Mouse (Mus musculus) T-helper 1 cell (primary cell): ENCODE data around the gene Idh3b.

Source experiments
- in situ Hi-C: fragments of 300-600 bp; cut with MboI, MseI; formaldehyde crosslinking; loops from one replicate; pipeline ENCODE4 v1.15.1; 2025; ENCODE audit warnings: high pct_unique_total_duplicates

The Idh3b gene

DNA sequence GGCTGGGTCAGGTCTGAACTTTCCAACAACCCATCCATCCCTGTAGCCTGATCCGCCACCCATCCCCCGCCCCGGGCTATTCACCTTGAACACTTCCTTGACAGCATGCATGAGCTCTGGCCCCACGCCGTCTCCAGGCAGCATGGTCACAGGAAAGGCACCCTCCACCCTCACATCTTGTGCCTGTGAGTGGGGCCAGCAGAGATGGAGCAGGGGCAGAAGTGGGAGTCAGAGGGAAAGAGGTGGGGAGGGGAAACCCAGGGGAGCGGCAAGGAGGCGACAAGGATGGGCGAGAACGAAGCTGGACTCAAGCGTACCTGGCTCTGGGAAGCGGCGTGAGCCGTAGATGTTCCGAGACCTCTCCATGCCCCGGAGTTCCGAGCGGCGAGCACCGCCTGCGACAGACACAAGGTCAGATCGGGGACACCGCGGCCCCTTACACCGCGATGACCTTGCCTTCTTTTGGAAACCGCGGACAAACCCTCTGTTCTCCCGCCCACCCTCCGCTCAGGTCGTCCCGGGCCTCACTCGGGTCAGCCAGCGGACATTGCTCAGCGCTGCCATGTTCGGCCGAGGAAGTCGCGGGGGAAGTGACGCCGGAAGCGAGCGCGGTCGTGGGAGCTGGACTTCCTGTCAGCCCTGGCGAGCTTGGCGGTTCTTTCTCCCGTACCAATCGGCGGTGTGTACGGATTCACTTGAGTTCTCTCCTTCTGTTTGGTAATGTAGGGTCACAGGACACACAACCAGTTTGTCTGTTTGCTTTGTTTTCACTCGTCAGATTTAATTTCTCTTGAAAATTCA lies at the start of gene Idh3b:
Gene Idh3b (minus strand): TSS at position 694 of the 801 bp plus-strand sequence.
- in situ Hi-C loops, result loop anchor here (5.0 to 10.0 kb wide), 3 partner anchors 107 to 371 kb away; partner anchors contain the start of genes Pced1a, Snrpb and Vps16

DNA sequence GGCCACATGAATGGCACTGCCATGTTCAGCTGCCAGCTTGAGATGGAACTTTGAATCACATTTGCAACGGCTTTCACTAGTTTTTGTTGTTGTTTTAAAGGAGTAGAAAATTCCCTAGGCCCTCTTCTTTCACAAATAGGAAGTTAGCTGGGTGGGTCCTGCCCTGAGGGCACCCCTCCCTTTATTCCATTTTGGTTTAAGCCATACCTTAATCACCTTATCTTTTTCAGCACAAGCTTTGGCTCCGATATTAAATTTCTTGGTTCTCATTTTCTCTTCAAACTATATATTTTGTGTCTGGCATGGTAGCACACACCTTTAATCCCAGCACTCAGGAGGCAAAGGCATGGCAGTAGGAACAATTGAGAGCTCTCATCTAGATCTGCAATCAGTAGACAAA lies 45.2 kb upstream of the Idh3b start:
- in situ Hi-C loops, result no loop called here

DNA sequence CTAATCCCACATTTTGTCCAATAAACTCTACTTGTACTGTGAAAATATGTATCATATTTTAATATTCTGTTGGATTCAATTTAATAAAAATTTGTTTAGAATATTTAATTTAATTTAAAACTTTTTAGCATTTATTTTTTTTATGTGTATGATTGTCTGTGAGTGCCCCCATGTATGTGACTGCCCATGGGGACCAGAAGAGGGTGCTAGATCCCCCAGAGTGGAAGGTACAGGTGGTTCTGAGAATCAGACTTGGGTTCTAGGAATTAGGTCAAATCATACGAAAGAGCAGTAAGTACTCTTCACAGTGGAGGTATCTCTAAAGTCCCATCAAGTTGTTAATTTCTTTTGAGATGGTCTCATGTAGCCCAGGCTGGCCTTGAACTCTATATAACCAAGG lies 42.7 kb upstream of the Idh3b start:
- in situ Hi-C loops, result no loop called here

DNA sequence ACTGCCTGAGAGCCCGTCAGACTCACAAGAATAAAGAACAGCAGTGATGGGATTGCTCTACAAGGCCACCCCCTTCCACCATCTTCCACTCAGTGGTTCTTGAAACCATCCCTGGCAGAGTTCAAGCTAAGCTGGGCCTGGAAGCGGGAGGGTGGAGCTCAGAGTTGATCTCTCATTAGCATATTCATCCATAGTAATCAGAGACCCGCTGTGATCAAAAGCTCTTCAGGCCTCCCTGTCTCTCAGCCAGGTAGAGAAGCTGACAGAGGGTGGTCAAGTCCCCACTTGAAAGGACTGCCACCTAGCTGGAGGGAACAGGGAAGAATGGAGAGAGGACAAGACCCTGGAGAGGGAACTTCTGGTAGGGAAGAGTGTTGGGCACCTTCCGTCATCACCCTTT lies 18.7 kb upstream of the Idh3b start:
- in situ Hi-C loops, result no loop called here

DNA sequence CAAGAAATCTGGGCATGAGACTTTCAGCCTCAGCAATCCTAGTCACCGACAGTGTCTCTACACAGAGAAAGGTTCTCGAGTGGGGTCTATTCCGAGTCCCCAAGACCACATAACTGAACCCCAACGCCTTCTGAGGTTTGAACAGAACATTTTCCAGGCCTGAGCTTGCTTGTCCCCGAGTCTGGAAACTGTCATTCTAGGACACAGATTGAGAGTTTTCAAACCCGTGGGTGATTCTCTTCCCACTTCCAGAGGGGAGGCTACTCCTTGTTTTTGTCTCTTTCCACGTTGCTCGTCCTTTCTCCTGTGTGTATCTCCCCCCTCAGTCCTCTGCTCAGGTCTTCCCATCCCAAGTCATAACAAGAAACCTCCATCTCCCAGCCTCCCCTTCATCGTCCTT lies 13.2 kb upstream of the Idh3b start:
- in situ Hi-C loops, result no loop called here

DNA sequence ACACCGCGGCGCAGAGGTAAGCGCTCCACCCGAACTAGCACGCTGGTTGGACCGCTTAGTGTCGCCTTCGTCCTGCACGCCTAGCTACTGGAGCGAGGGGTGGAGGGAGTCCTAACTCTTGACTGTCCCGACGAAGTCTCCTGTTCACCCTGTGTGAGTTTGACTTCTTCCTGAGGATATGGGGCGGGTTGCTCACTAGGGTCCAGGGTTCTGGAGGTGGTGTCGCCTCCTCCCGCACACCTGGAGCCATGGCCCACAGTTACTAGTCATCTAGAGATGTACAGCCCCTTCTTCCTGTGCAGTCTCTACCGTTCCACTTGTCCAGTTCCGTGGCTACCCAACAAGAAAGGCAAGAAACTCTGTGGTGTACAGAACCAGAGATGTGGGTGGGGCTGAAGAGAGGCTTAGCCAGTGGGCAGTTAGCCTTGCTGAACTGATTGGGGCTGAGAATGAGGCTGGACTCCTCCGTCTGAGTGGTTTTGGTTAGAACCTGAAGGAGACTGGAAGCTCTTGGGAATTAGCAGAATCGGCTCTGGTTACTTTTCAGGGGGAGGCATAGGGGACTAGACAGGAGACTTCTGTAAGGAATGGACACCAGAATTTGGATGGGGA lies 11.9 kb upstream of the Idh3b start:
- in situ Hi-C loops, result no loop called here

DNA sequence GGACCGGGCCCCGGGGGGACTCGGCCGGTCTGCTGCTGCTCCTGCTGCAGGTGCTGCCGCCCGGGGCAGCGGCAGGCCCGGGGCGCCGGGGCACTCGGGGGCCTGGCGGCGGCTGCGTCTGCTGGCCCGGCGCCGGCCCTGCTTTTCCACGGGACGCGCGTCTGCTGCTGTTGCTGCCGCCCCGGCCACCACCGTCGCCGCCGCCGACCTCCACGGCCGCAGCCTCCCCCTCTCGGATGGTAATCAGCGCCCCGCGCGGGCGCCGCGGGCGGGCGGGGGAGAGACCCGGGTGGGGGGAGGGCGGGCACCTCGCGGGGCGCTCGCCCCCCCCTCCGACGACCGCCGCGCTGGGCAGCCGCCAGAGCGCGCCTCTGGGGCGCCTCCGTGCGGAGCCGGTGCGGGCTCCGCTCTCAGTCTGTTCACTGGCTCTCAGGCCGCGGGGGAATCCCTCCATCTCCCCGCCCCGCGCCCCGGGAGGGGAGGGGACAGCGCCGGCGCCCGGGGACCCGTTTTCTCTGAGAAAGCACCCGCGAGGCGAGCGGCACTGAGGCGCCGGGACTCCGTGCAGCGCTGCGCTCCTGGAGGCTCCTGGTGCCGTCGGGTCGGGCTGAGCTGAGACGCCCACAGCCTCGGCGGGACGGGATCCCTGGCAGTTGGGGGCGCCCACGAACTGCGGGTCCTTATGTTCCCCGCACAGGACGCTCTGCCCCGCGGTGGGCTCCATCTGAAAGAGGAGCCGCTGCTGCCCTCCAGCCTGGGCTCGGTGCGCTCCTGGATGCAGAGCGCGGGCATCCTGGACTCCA lies 11.2 kb upstream of the Idh3b start:
- in situ Hi-C loops, result no loop called here

DNA sequence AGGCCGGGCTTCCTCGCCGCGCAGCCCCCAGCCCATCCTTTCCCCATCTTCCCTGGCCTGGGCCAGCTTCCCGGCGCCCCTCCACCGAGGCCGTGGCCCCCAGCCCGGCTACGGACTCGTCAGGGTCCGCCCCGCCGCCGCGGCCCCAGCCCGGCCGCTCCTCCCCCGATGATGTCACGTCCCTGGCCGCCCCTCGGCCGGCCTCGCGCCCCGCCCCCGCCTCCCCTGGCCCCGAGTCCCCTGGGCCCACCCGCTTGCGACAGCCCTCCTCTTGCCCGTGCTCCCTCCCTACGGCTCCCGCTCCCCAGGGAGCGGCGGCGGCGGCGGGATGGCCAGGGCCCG lies 10.6 kb upstream of the Idh3b start, which contains the start of gene Ebf4:
Gene Ebf4 (plus strand): TSS at position 234 of the 342 bp plus-strand sequence.
- in situ Hi-C loops, result no loop called here

DNA sequence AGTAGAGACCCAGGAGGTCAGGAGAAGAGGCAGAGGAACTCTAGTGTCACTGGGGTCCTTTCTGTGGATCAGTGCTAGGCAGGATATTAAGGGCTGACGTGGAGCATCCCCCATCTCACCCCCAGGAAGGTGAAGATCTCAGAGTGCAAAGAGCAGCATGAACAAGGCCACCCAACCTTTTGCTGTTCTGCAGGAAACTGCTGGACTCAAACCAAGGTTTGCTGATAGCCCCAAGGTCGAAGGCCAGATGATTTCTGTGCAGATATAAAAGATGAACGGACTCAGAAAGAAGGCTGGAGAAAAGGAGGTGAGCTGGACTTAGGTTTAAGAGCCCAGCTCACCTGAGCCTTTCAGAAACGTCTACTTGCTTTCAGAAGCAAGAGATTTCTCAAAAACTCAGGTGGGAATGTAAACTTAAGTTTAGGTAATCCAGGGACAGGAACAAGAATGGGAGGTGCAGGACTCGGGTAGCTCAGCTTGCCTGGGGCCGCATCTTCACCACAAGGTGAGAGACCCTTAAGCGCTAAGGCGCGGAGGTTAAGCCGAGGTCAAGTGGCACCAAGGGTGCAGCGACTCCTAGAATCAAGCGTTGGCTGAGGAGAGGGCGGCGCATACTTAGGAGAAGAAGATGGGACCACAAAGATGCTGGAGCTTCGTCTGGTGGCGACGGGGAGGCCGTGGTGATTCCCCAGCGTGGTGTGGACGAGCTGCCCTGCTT lies 10.0 kb upstream of the Idh3b start:
- in situ Hi-C loops, result no loop called here

DNA sequence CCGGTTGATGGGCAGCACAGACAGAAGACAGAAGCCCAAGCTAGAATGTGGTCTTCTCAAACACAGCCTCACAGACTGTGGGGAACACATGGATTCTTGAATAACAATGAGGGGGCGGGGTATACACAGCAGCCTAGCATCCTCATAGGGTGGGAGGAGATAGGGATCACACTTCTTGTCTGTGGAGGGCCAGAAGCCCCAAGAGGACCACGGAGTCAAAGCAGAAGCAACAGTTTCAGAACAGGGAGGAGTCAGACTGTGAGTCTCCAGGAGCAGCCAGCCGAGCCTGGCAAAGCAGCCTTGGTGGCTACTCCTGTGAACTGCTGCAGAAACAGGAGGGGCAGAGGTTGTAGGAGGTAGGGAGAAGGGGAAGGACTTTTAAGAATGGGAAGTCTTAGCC lies 9.1 kb upstream of the Idh3b start:
- in situ Hi-C loops, result no loop called here

DNA sequence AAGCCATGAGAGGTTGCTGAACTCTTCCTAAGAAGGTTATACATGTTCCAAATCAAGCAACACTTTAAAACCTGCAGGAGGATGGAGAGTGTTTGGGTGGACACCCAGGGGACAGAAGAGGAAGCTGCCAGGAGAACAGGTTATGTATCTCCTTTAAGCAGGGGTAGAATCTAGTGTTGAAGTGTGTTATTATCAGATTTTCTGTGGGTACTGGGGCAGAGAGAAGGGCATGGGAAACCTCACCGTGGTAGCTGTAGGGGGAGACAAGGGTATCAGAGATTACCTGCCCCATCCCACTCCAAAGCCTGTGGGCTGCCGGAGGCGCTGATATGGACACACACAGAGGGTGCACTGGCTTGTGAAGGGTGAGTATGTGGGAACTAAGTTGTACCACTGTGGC lies 8.7 kb upstream of the Idh3b start:
- in situ Hi-C loops, result no loop called here

DNA sequence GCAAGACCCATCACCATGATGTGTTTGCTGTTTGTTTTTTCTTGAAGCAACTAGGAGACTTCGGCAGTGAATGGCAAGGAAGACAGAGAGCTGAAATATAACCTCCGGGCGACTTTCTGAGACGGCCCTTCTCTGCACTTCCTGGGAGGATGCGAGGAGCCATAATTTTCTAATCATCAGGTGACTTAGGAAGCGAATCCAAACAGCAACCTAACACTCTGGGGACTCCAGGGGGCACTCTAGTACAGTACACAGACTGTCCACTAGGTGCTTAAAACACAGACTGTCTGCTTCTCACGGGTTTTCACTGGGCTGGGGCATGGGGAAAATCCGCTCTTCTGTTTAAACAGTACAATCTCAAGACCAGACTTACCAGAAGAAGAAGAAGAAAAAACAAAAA lies 7.1 kb upstream of the Idh3b start:
- in situ Hi-C loops, result no loop called here

DNA sequence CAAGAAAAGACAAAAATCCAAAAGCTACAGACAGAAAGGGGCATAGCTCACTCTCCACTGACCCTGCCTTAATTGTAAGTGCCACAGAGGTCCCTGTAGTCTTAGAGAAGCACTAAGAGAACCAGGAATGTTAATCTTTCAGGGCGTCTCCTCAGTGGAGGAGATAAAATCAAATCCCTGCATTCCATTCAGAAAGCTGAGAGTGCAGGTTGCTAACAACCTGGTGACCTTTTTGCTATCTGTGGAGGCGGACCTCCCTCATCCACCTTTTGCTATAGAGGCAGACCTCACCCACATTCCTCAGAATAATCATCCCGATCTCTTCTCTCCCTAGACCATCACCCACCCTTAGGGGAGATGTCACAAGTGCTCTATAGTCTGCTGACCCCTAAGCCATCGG lies 4.7 kb upstream of the Idh3b start:
- in situ Hi-C loops, result loop anchor here (10.0 kb wide), 1 partner anchor 366 kb away; no protein-coding TSS in a partner anchor

DNA sequence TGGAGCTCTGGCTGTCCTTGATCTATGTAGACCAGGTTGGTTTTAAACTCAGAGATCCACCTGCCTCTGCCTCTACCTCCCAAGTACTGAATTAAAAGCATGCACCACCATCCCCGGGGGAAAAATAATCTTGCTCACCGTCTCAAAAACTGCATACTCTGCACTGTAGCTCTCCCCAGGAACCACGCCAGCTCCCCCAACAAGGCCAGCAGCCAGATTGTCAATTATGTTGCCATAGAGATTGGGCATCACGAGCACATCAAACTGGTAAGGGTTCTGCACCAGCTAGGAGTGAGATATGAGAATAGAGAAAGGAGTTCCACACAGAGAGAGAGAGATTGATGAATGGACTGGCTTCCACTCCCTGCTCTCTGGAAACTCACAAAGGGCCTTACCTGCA lies 3.5 kb downstream of the Idh3b start:
- in situ Hi-C loops, result loop anchor here (5.0 to 10.0 kb wide), 3 partner anchors 104 to 374 kb away; partner anchors contain the start of genes Pced1a, Snrpb and Vps16

DNA sequence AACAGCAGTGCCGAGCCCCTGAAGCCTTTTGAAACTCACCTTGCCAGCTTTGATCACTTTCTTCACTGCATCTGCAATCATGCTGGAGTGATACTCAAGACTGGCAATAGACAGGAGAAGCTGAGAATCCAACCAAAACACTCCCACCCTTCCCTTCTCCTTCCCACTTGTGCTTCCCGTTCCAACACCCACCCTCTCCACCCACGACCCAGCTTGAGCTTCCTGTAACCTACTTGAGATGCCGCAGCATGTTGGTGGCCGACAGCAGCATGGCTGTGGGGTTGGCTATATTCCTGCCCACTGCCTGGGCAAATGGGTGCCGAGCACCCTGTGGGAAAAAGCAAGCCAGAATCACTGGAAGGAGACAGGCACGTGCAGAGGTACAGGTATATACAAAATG lies 4.1 kb downstream of the Idh3b start:
- in situ Hi-C loops, result loop anchor here (5.0 to 10.0 kb wide), 3 partner anchors 103 to 375 kb away; partner anchors contain the start of genes Pced1a, Snrpb and Vps16

DNA sequence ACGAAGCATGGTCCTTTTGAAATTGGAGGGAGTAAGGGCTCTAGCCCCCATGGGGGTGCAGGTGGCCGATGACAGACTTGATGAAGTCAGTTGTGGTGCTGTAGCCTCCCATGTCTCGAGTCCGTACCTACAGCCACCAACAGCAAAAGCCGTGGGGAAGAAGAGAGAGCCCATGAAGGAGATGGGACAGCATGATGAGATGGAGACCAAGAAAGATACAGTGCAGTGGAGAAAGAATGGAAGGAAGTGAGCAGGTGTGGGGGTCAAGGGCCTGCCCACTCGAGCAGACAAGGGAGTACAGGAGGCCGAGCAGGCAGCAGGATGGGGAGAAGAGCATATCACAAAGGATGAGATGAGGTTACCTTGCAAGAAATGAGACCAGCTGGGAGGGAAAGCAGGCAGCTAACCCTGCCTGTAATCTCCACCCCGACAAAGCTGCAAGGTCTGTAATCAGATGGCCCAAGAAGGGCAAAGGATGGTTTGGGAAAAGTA lies 4.7 kb downstream of the Idh3b start:
- in situ Hi-C loops, result loop anchor here (5.0 to 10.0 kb wide), 4 partner anchors 102 to 1087 kb away; partner anchors contain the start of genes Pced1a, Snrpb and Vps16

DNA sequence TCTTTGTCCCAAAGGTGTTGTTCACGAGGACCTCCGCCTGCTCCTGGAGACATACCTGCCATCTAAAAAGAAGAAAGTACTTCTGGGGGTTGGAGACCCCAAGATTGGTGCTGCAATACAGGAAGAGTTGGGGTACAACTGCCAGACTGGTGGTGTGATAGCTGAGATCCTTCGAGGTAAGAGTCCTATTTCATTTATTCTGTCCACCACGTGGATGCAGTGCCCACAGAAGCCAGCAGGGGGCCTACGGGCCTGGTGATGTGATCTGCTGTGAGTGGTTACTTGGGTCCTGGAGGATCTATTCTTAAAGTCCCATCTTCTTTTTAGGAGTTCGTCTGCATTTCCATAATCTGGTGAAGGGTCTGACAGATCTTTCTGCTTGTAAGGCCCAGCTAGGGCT lies 8.7 kb downstream of the Idh3b start:
- in situ Hi-C loops, result loop anchor here (5.0 kb wide), 1 partner anchor 1083 kb away; no protein-coding TSS in a partner anchor

DNA sequence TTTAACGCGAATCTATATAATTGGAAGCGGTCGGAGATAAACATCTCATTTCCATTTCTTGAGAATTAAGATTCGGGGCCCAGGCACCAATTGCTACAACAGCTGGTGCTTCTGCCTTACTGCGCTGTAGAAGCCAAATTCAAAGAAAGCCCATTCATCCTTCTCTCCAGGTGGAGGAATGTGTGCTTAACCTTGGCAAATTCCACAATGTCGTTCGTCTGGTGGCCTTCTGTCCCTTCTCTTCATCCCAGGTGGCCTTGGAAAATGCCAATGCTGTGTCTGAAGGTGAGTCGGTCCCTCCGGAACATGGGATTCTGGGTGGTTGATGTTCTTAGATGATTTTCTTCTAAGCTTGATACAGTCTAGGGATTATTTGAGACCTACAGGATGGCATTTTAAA lies 9.5 kb downstream of the Idh3b start:
- in situ Hi-C loops, result loop anchor here (5.0 kb wide), 1 partner anchor 1083 kb away; no protein-coding TSS in a partner anchor

DNA sequence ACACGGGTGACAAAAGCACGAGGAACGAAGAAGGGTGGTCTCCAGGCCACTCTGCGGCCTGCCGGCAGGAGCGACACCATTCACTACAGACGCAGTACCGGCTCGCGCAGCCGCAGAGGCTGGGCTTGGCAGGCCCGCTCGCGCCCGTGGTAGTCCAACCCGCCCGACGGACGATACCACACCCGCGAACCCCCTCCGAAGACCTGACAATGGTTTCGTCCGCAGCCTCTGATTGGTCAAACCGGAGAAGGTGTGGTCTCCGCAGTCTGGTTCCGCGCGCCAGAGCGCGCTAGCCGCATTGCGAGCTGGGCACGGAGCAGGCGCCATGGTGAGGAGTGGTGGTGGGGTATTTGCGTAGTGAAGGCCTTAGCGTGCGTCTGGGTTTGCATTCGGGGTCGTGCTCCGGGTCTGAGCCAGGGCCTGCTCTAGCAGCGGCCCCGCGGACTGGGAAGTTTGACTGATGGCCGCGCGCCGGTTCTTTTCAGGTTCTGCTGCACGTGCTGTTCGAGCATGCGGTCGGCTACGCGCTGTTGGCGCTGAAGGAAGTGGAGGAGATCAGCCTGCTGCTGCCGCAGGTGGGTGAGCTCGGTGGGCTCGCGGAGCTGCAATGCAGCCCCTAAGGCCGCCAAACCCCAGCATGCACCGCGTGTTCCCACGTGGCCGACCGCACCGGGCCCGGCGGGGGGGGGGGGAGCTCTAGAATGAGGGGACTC lies 10.0 kb downstream of the Idh3b start, which contains the start of gene Nop56:
Gene Nop56 (plus strand): TSS at position 282 of the 713 bp plus-strand sequence.
- in situ Hi-C loops, result no loop called here

DNA sequence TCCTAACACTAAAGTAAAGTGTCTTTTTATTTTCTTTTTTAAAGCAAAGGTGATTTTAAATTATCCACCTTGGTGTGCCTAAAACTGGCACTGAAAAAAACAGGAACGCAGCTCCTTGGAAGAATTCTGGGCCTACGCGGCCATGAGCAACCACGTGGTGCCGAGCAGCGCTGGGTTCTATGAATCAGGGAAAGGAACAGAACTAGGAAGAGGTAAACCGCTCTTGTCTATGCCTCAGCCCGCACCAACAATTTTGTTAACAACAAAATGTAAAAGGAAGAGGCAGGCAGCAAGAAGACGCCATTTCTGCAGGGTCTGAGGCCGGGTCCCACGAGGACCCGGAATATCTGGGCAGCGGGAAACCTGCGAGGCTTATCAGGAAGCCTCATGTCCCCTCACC lies 10.6 kb downstream of the Idh3b start:
- in situ Hi-C loops, result no loop called here
